Mouse (Mus musculus): ENCODE results near the gene Epha10.

Epha10 gene

GRCm38 (mm10) chr4:124880599-124880998 is at the start of gene Epha10:
Gene Epha10 (plus strand): TSS chr4:124880899.
- no peak for DNase-seq (ENCODE audit: low read depth, low spot score)

DNA sequence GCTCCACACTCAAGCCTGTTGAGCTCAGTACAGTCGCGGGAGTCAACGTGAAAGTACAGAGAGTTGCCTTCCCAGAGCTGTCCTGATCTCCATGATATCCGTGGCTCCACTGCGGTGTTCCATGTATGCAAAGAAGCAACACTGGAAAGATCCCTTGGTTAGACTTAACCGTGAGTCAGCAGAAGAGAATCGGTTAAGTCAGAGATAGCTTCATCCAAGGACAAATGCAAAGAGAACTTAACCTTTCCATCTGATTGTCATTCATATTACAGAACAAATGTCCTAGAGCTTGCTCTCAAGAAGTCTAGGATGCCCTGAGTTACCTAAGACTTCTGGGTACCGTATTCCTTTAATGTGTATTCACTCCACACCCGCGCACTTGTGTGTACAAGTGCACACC is 47.9 kb upstream of the Epha10 start:
- peak; percentile 67 for DNase-seq (ENCODE audit: low read depth, low spot score)

- DNase-seq (ENCODE audit: low read depth, low spot score), result no peak
These were observed 42.5 kb upstream of the Epha10 start for GRCm38 (mm10) chr4:124838035-124838700.

- DNase-seq (ENCODE audit: low read depth, low spot score), result peak; percentile 58
These were observed 39.7 kb upstream of the Epha10 start for GRCm38 (mm10) chr4:124840998-124841397.

- peak; percentile 85 for DNase-seq (ENCODE audit: low read depth, low spot score)
These were observed 37.2 kb upstream of the Epha10 start for GRCm38 (mm10) chr4:124843493-124843892.

GRCm38 (mm10) chr4:124847573-124847972 is 33.1 kb upstream of the Epha10 start:
- peak; percentile 81 for DNase-seq (ENCODE audit: low read depth, low spot score)

- peak; percentile 57 for DNase-seq (ENCODE audit: low read depth, low spot score)
These were observed 31.0 kb upstream of the Epha10 start for GRCm38 (mm10) chr4:124849631-124850260.

DNA sequence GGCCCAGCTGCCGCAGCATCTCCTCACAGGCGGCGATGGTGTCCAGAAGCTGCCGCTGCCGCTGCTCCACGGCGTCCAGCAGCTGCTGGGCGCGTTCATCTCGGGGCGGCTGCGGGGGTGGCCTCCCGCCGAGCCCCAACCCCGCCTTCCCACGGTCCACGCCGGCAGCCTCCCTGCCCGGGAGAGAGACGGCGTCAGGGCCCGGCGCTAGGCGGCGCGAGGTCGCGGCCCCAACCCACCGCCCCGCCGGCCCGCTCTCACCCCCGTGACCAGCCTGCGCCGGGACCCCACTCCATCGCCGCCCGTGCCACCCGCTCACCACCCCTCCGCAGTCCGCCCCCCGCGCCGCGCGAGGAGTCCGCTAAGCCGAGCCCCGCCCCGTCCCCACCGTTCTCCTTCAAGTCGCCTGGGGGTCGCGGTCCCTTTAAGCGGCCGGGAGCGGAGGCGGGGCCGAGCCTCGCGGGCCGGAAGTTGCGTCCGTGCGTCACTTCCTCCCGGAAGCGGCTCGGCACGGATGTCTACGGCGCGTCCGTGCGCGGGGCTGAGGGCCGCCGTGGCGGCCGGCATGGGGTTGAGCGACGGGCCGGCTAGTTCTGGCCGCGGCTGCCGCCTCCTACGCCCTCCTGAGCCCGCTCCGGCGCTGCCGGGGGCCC is 30.3 kb upstream of the Epha10 start, which contains the start of gene Yrdc:
Gene Yrdc (plus strand): TSS at position 419 of the 653 bp plus-strand sequence.
- DNase-seq (ENCODE audit: low read depth, low spot score), result peak; percentile 93

DNA sequence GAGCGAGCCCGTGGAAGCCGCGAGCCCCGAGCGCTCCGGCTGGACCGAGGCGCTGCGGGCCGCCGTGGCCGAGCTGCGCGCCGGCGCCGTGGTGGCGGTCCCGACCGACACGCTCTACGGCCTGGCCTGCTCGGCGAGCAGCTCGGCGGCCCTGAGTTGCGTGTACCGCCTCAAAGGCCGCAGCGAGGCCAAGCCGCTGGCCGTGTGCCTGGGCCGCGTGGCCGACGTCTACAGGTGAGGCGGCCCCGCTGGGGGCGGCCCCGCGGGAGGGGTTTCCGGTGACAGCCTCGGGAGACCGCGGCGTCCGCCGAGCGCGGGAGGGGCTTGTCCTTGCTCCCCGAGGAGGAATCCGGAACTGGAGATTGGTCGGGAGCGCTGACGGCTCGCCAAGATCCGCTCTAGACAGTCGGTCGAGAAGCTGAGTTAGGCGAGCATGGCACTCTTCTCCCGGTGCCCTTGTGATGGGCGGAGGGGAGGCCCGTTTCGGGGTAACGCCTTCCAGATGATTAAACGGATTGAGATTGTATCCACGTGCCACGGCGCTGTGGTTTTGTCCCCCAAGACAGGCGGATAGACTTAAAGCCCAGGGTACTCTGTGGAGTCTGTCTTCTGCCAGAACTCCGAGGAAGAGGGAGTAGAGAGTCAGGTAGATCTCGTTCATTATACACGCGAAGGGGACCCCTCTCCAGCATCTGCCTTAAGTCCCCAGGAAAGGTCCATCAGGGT is 29.6 kb upstream of the Epha10 start, which contains the start of gene 1110065P20Rik:
Gene 1110065P20Rik (minus strand): TSS at position 264 of the 726 bp plus-strand sequence.
- peak; percentile 60 for DNase-seq (ENCODE audit: low read depth, low spot score)

- DNase-seq (ENCODE audit: low read depth, low spot score), result no peak
These were observed 24.4 kb upstream of the Epha10 start for GRCm38 (mm10) chr4:124856294-124856693.

DNA sequence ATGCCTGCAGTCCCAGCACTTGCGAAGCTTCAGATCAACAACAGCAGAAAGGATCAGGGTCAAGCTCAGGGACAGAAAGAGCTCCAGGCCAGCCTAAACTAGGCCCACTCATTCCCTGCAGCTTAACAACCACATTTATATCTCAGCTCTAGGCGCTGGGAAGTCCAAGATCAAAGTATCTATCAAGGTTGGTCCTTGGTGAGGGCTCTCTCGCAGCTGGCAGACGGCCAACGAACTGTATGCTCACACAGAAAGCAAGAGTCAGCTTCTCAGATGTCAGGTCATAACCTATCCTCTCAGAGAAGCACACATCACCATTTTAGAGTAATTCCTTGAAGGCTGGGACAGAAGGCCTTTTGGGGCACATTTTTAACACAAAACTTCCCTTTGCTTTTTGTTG is 22.3 kb upstream of the Epha10 start:
- no peak for DNase-seq (ENCODE audit: low read depth, low spot score)

- peak; percentile 68 for DNase-seq (ENCODE audit: low read depth, low spot score)
These were observed 20.3 kb upstream of the Epha10 start for GRCm38 (mm10) chr4:124860446-124860845.

DNA sequence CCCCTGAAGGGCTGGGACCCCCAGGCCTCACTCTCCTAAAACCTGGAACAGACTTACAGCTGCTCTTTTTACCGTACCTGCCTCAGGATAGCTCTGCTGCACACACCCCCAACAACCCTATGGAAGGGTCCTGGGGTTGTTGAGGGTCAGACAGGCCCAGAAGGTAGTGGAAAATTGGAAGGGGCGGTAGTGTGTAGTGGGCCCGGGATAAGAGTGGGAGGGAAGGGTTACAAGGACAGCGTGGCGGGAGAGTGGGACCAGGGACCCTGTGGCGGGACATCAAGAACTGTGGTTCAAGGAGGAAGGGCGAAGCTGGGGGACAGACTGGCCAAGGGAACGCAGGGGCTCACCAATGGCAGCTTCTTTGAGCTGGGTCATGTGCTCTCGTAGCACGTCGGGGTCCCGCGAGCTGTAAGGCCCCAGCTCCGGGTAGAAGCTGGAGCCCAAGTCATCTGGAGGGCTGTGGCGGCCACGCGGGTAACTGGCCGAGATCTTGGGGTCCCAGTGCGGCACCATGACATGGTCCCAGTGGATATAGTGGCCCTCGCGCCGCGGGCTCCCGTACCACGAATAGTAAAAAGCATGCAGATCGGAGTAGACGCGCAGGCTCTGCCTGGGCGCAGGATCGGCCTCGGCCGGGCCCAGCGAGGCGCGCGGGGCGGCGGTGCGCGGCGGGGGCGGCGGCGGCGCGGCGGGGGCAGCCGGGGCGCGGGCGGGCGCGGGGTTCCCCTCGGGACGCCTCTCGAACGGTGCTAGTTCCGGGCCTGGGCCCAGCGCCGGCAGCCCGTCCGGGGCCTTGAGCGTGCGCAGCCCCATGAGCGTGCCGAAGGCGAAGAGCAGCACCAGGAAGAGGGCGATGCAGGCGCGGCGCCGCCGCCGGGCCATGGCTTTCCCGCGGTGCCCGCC is 19.2 kb upstream of the Epha10 start, which contains the start of gene Maneal:
Gene Maneal (minus strand): TSS at position 889 of the 906 bp plus-strand sequence.
- DNase-seq (ENCODE audit: low read depth, low spot score), result no peak

DNA sequence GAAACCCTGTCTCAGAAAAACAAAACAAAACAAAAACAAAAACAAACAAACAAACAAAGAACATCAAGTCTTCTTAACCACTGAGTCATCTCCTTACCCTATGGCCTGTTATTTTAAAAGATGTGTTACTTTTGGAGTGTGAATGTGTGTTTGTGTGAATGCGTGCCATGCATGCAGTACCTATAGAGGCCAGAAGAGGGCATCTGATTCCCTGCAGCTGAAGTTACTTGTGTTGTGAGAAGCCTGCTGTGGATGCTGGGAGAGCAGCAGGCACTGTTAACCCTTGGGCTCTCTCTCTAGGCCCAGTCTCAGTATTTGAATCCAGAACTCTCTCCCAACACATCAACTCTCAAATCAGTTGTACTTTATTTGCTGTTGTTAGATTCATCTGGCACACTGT is 8.0 kb upstream of the Epha10 start:
- peak; percentile 84 for DNase-seq (ENCODE audit: low read depth, low spot score)

DNA sequence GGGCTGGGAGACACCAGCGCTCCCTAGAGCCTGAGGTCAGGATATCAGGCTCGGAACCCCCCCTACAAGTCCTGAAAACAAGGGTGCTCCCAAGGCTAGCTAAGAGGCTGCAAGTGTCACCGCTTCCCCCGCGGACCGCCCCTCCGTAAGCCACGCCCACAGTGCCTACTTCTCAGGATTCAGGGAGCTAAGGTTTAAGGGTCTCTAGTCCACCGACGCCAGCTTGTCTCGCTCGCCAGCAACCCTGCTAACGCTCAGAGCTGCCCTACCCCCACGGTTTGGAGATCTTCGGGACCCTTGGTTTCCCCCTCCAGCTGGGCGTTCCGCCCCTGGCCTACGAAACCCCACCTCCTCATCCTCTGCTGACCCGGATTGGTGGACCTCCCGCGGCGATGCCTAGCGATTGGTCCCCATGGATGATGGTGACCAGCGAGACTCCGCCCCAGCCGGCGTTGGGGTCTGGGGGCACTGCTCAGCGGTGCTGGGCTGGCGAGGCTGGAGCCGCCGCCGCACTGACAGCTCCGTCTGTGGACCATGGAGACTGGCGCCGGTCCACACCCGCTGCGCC is 726 bp downstream of the Epha10 start:
- peak; percentile 83 for DNase-seq (ENCODE audit: low read depth, low spot score)

DNA sequence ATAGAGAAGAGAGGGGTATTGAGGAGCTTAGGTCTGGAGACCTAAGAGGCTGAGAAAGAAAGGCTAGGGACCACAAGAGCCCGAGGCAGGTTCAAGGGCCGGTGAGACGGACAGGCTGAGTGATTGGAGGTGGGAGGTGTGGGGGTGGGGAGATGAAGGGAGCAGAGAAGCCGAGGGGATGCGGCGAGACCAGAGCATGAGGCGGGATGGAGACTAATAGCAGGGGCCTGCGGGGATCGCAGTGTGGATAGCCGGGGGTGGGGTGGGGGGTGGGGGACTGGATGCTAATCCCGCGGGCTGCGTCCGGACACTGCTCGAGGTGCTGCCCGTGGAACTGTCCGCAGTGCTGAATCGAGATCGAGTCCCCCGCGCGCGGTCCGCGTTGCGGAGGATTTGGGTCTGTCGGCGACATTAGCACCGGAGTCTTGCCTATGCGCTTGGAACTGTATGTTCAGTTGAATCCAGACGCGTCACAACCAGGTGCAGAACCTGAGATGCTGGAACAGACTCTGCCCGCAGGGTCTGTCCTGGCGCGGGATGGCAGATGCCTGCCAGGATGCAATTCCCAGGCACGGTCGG is 1.5 kb downstream of the Epha10 start:
- DNase-seq (ENCODE audit: low read depth, low spot score), result peak; percentile 53

- no peak for DNase-seq (ENCODE audit: low read depth, low spot score)
These were observed 8.0 kb downstream of the Epha10 start for GRCm38 (mm10) chr4:124888702-124889101.

- no peak for DNase-seq (ENCODE audit: low read depth, low spot score)
These were observed 9.2 kb downstream of the Epha10 start for GRCm38 (mm10) chr4:124889935-124890334.

GRCm38 (mm10) chr4:124890831-124891230 is 10.1 kb downstream of the Epha10 start:
- no peak for DNase-seq (ENCODE audit: low read depth, low spot score)

DNA sequence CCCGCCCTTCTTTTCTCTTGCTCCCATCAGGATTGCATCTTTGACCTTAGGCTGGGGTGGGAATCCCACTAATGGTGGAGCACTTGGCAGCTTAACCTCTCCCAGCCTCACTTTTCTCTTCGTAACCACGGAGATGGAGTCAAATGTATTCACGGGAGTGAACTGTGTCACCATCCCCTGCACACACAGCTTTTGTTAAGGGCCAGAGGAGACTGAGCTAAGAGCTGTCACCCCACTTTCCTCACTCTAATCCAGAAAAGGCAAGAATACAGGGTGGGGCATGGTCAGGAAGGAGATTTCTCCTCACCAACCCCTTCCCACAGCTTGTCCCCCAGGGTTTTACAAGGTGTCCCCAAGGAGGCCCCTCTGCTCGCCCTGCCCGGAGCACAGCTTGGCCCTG is 13.1 kb downstream of the Epha10 start:
- peak; percentile 42 for DNase-seq (ENCODE audit: low read depth, low spot score)

Measured in ES-CJ7 (cell line).